Mouse (Mus musculus) limb, embryonic 10.5 days (tissue): ENCODE results near the gene Efs. TPM values are rescaled to one million over a fixed set of nuclear protein-coding genes. Genes with fewer than 3 reads are reported as not detected.

Experiments
- DNase-seq: peaks from one replicate; pipeline ENCODE4 v3.0.0-alpha.2; 2017; ENCODE audit warnings: low spot score
- H3K27ac ChIP-seq: fragments of 300-500 bp; sonication (generic); 2 replicates; pipeline ENCODE4 v1.5.1; 2016; ENCODE audit warnings: mild to moderate bottlenecking
- H3K27me3 ChIP-seq: fragments of 300-500 bp; sonication (generic); 2 replicates; pipeline ENCODE4 v1.6.1; 2016; ENCODE audit warnings: low read depth, mild to moderate bottlenecking; ENCODE audit not compliant: poor library complexity, severe bottlenecking
- H3K36me3 ChIP-seq: fragments of 300-500 bp; sonication (generic); 2 replicates; pipeline ENCODE4 v1.6.1; 2016; ENCODE audit warnings: mild to moderate bottlenecking, moderate library complexity
- H3K4me1 ChIP-seq: fragments of 300-500 bp; sonication (generic); 2 replicates; pipeline ENCODE4 v1.6.1; 2016
- H3K4me3 ChIP-seq: fragments of 300-500 bp; sonication (generic); 2 replicates; pipeline ENCODE4 v1.5.1; 2016; ENCODE audit warnings: mild to moderate bottlenecking, moderate library complexity
- H3K9me3 ChIP-seq: fragments of 300-500 bp; sonication (generic); replicated peaks from 2 replicates; pipeline ENCODE4 v1.6.1; 2016; ENCODE audit warnings: mild to moderate bottlenecking
- WGBS: fragments of 180-500 bp; shearing (Covaris S2); methylation state at CpG from one replicate; pipeline ENCODE4 v1.1.7; 2016; 5-methylcytosine and 5-hydroxymethylcytosine counted together
- polyA plus RNA-seq: library from polyadenylated mRNA; unstranded; fragments of >200 nt; fragmentation: Nextera tagmentation; extraction: Ambion mirVana; gene quantifications from 2 replicates; pipeline ENCODE4 v1.2.1, GENCODE M21; 2016

Efs gene
- polyA plus RNA-seq, 1 experiment from 2014 or later, result 53.4 TPM

DNA sequence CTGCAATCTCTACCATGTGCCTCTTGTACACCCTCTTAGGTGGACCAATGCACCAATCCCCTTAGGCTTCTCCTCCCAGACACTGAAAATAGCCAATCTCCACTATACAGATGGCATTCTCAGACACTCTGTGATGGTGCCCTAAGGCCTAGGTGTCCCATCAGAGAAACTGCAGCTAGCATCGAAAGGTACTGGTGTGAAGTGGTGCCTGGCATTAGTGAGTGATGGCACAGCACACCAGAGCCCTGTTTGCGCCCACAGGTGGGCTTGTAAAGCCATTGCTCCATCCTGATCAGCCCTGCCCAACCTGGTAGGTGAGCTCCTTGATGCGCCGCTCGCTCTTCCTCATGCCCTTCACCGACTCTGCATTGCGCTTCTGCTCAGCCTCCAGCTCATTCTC is 18.0 kb upstream of the Efs start:
- Histone ChIP-seq H3K36me3 (no peaks in the 10 kb centered on the region), H3K4me3 (no peak overlapping the region), H3K27me3 (no peaks in the 10 kb centered on the region), H3K4me1 (peaks cover 5% of the 10 kb centered on the region; the same call in 1 of the 2 replicates), H3K27ac (no peak overlapping the region), H3K9me3 (no peaks in the 10 kb centered on the region)
- WGBS, result 91% methylated on average over 7 of the region's 7 CpGs
- DNase-seq, result no peak

DNA sequence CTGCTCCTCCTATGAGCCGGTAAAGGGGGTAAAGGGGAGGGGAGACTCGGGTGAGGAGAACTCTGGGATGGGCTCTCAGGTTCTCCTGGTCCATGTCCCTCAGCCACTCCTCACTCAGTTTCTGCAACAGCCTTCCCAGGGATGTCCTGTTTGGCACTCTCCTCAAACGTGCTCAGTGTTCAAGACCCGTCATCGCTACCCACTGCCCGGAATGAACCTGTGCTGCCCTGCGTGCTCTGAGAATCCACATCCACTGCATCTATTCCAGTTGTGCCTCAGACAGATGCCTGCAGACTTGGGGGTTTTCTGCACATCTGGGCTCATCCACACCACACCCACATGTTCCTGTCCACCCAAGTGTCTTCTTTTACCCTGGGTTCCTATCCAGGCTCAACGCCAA is 16.6 kb upstream of the Efs start:
- Histone ChIP-seq H3K9me3 (no peaks in the 10 kb centered on the region), H3K4me1 (peaks cover 5% of the 10 kb centered on the region; the same call in 1 of the 2 replicates), H3K27ac (no peak overlapping the region), H3K27me3 (no peaks in the 10 kb centered on the region), H3K4me3 (no peak overlapping the region), H3K36me3 (no peaks in the 10 kb centered on the region)
- 89% methylated on average over 8 of the region's 8 CpGs for WGBS
- no peak for DNase-seq

DNA sequence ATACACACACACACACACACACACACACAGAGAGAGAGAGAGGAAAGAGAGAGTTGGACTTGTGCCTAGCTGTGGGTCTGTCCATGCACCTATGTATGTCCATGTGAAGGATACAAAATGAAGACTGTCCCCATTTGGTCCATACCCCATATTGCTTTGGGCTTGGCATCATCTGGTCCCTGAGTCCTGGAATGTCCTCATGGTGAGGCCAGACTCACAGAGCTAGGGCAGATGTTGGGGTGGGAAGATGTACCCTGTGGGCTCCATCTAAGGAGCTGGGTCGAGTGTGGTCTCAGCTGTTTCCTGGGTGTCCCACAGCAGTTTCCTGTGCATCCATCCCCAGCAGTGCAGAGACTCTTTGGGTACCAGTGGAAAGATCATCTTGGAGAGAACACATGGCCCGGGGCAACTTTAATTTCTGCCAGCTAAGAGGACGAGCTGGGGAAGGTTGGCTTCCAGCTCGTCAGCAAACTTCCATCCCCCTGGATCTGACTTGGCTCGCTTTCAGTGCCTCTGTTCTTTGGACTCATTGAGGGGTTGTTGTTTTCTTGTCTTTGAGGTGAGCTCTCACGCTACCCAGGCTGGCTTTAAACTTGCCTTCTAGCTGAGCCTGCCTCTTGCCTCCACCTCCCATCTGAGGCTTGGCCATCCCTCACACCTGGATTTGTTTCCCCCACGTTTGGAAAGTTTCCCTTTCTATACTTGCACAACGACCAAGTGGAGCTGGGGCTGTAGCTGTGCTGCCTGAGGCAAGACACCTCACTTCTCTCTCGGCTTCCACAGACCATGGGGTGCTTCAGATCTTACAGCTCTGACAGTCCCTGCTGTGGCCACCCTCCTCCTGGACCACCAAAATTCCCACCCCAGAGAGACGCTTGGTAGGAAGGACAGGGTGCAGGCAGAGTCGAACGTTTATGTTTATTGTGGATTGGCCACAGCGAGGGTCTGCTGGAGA is 15.4 kb upstream of the Efs start:
- Histone ChIP-seq H3K36me3 (no peaks in the 10 kb centered on the region), H3K27ac (no peak overlapping the region), H3K27me3 (no peaks in the 10 kb centered on the region), H3K4me3 (no peak overlapping the region), H3K4me1 (peaks cover 10% of the 10 kb centered on the region), H3K9me3 (no peaks in the 10 kb centered on the region)
- DNase-seq, result no peak
- WGBS, result 70% methylated on average over 13 of the region's 13 CpGs

DNA sequence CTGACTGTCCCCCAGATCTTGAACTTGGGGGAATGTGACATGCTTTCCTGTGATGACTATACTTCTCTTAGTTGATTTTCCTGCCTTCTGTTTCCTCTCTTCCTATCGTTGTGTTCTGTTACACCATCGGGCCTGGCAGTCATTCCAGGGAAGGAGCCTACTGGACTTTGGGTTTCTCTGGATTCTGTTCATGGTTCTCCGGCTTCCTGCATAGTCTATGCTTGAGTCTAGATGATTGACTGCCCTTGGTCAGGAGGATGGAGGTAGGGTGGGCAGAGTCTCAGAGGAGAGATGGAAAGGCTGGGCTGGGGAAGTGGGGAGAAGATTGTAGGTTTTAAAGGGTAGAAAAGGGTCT is 14.2 kb upstream of the Efs start:
- 87% methylated on average over 3 of the region's 3 CpGs for WGBS
- Histone ChIP-seq H3K9me3 (no peaks in the 10 kb centered on the region), H3K4me3 (no peak overlapping the region), H3K27me3 (0 out of 2 replicates have a peak, but pooled peaks cover 4% of the 10 kb centered on the region), H3K27ac (no peak overlapping the region), H3K36me3 (no peaks in the 10 kb centered on the region), H3K4me1 (peaks cover 16% of the 10 kb centered on the region)
- DNase-seq, result no peak

DNA sequence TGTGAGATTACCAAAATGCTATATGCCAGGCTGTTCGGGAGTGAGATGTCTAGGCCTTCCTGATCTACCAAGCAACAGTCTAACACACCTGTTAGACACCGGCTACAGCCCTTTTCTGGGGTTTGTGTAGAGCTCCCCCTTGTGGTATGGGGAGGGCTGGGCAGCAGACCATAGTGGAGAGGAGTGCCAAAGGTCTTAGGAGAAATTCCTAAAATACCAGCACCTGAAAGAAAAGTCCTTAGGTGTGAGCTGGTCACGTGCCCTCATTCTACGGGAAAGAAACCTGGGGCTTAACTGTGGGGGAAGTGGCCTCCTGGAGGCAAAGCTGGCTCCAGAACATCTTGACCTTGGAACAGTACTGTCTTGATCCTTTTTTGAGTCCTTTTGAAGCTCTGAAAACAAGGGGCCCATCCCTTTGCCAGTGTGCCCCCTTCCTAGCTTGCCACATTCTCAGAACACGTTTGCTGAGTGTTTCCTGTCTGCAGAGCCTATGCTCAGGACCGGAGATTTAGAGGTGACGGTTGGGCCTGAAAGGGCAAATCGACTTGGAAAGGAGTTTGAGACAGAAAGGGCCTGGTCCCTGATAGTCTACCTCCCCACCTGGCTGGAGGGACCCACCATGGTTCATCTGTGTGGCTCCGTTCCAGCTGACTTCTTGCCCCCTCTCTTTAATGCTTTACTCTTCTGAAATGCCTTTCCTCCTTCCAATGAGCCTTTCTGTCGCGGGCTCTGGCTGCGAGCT is 13.7 kb upstream of the Efs start:
- 0 out of 2 replicates have a peak, but pooled peaks cover 4% of the 10 kb centered on the region for H3K27me3 ChIP-seq
- 49% methylated on average over 12 of the region's 12 CpGs for WGBS
- H3K4me3 ChIP-seq, result no peak overlapping the region
- H3K4me1 ChIP-seq, result peaks cover 16% of the 10 kb centered on the region
- H3K9me3 ChIP-seq, result no peaks in the 10 kb centered on the region
- H3K36me3 ChIP-seq, result no peaks in the 10 kb centered on the region
- peak; percentile 78 for DNase-seq
- H3K27ac ChIP-seq, result no peak overlapping the region; the same call in 1 of the 2 replicates

DNA sequence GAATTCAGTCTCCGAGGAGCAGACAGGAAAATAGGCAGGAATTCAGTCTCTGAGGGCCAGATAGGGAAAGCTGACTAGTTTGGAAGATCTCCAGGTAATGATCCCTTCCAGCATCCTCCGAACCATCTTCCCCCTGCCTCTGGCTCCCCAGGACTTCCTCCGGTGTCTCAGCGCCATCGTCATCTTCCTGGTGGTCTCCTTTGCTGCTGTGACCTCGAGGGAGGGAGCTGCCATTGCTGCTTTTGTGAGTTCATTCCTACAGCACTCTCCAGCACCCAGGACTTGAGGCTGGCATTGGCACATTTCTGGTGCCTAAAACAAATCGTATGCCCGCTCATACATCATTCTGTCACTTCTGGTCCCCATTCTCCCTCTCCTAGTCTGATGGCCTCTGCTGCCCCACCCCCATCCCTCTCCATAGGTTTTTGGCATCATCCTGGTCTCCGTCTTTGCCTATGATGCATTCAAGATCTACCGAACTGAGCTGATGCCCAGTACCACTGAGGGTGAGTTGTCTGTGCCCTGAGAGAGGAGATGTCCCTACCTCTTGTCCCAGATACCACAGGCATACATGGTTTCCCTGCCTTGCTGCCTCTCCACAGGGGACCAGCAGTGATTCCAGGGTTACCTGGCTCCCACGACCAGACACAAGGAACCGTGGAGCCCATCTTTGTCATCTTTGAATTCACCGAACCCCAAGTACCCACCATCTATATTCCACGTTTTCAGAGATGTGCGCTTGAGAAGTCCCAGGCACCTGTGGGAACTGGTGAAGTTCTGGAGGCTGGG is 12.7 kb upstream of the Efs start:
- no peak for DNase-seq
- Histone ChIP-seq H3K9me3 (no peaks in the 10 kb centered on the region), H3K4me1 (peaks cover 20% of the 10 kb centered on the region), H3K27me3 (0 out of 2 replicates have a peak, but pooled peaks cover 4% of the 10 kb centered on the region), H3K36me3 (no peaks in the 10 kb centered on the region), H3K27ac (no peak overlapping the region), H3K4me3 (no peak overlapping the region)
- 81% methylated on average over 15 of the region's 15 CpGs for WGBS

DNA sequence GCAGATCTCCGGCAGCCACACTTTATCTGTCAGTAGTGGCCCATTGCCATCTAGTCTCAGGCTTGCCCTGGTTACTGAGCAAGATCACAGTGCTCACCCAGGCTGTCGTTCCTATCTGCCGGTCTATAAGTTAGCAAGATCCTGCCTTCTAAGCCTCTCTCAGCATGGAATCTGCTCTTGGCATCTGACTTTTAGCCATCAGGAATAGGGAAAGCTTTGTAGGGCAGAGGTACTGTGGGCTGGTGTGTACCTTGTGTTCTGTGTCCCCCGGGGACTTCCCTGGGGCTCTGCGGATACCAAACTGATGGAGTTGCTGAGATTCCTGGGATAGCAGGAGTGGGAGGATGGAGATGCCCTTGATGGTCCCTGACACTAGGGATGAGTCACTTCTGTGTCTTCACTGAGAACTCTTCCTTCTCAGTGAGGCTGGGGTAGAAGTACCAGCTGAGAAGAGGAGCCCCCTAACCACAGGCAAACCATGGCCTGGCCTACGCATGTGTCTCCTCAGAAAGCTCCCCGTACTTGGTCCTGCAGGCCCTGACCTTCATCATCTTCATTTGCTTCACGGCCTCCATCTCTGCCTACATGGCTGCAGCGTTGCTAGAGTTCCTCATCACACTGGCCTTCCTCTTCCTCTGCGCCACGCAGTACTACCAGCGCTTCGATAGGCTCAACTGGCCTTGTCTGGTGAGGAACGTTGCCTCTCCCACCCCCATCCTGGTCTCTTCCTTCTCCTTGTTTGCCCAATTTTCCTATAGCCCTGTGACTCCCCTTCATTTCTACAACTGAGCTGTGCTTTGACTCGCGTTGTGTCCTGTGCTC is 11.6 kb upstream of the Efs start:
- Histone ChIP-seq H3K9me3 (no peaks in the 10 kb centered on the region), H3K27ac (no peak overlapping the region), H3K4me1 (peaks cover 30% of the 10 kb centered on the region), H3K4me3 (no peak overlapping the region), H3K27me3 (0 out of 2 replicates have a peak, but pooled peaks cover 4% of the 10 kb centered on the region), H3K36me3 (no peaks in the 10 kb centered on the region)
- WGBS, result 91% methylated on average over 16 of the region's 16 CpGs
- DNase-seq, result no peak

DNA sequence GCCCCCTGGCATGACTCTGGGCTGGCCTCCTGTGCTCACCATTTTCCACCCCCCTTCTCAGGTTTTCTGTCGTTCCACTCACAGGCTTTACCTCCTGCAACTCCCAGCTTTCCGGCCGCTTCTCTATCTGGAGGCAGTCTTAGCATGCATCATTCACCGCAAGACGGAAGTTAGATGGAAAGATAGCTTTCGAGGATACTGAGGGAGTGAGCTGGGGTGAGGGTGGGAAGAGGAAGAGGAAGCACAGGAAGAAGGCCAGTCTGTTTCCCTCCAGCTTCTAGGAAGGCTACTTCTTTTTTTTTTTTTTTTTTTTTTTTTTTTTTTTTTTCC is 10.9 kb upstream of the Efs start:
- 70% methylated on average over 6 of the region's 6 CpGs for WGBS
- H3K9me3 ChIP-seq, result no peaks in the 10 kb centered on the region
- H3K36me3 ChIP-seq, result no peaks in the 10 kb centered on the region
- no peak for DNase-seq
- peaks cover 31% of the 10 kb centered on the region for H3K4me1 ChIP-seq
- H3K27me3 ChIP-seq, result 0 out of 2 replicates have a peak, but pooled peaks cover 4% of the 10 kb centered on the region
- no peak overlapping the region for H3K4me3 ChIP-seq
- peak overlapping the region; percentile 54 for H3K27ac ChIP-seq

DNA sequence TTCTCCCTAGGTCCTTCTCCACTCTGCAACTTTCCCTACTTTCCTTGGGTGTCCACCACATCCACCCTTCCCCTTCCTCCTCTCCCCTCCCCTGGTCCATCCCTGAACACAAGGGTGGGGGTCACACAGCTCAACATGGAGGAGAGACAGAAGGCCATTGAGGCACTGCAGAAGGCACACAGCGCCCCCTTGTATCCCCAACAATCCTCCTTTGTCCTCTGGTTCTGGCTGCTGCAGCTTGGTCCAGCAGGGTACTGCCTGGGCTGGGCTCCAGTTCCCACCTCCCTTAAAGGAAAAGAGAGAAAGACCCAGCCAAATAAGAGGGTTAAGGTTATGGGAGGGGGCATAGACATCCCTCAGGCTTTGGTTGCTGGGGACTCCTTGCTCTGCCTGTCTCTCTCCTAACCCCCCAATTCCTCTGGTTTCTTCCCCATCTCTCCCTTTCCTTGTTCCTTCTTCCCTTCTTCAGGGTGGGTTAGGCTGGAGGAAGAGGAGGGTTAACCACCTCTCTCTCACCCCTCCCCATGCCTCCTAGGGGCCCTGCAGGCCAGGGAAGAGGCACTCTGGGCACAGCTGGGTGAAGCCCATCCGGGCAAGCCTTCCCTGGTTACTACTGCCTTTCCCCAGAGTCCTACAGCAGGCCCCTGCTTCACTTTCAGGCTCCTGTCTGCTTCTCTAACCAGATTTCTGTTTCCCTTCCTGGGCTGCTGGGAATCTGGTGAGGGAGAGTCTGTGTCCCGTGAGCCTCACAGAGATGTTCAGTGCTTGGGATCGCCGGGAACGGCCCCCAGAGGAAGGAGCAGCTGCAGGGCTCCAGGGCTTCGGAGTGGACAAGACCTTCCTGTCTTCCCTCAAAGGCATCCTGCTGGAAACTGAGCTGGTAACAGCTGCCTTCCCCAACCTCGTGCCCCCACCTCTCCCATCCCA is 10.2 kb upstream of the Efs start, which contains the start of gene Cmtm5:
Gene Cmtm5 (plus strand): TSS at position 358 of the 927 bp plus-strand sequence.
- DNase-seq, result no peak
- WGBS, result 51% methylated on average over 8 of the region's 8 CpGs
- Histone ChIP-seq H3K36me3 (no peaks in the 10 kb centered on the region), H3K4me1 (peaks cover 31% of the 10 kb centered on the region), H3K9me3 (no peaks in the 10 kb centered on the region), H3K27ac (peak within 1 kb of the TSS; percentile 54), H3K27me3 (0 out of 2 replicates have a peak, but pooled peaks cover 4% of the 10 kb centered on the region), H3K4me3 (no peak within 1 kb of the TSS)

DNA sequence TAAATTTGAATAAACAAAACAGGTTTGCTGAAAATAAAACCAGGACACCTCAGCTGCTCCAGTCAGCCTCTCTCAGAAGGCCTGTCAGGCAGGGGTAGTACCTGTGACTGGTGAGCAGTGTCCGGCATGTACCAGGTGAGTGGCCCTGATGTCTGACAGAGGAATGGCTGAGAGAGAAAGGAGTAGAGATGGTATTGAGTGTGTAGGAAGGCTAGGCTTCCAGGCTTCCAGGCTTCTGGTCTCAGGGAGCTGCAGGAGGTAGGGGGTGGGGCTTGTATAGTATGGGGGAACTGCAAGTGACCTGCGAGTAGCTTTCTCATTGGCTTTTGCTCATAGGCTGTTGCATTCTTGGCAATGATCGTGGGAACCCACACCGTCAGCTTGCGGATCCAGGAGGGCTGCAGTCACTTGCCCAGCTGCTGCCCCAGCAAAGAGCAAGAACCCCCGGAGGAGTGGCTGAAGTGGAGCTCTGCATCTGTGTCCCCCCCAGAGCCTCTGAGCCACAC is 6.8 kb upstream of the Efs start, which contains the start of gene Il25:
Gene Il25 (plus strand): TSS at position 51 of the 506 bp plus-strand sequence.
- Histone ChIP-seq H3K4me1 (peaks cover 41% of the 10 kb centered on the region), H3K27ac (0 out of 2 replicates have a peak within 1 kb of the TSS, but pooled peaks have one; percentile 42), H3K4me3 (no peak within 1 kb of the TSS), H3K9me3 (no peaks in the 10 kb centered on the region), H3K36me3 (no peaks in the 10 kb centered on the region), H3K27me3 (peaks cover 8% of the 10 kb centered on the region; the same call in 1 of the 2 replicates)
- no peak for DNase-seq
- 37% methylated on average over 6 of the region's 6 CpGs for WGBS

DNA sequence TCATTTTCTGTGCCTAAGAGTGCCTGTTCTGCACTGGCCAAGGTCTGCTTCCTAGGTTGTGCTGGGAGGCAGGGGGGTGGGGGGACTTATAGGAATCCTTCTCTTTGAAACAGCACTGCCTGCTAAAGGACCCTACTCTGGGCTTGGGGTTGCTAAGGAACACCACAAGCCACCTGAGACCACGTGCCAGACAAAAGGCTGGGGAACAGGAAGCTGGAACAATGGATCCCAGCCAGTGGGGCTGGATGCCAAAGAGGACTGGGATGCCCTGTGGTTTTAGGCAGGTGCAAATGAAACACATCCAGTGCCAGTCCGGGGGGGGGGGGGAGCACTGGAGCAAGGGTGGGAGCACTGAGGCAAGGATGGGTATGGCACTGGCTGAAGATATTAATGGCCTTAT is 4.5 kb upstream of the Efs start:
- Histone ChIP-seq H3K9me3 (no peaks in the 10 kb centered on the region), H3K4me1 (peaks cover 51% of the 10 kb centered on the region), H3K36me3 (no peaks in the 10 kb centered on the region), H3K4me3 (no peak overlapping the region), H3K27me3 (peaks cover 4% of the 10 kb centered on the region; the same call in 1 of the 2 replicates), H3K27ac (peak overlapping the region; percentile 42; the same call in 1 of the 2 replicates)
- 21% methylated on average over 2 of the region's 2 CpGs for WGBS
- no peak for DNase-seq
